Mouse (Mus musculus): ENCODE results near the gene Entpd2. TPM values are rescaled to one million over a fixed set of nuclear protein-coding genes. Genes with fewer than 3 reads are reported as not detected.

Gene Entpd2
- polyA plus RNA-seq, 2 experiments = 2.6 to 3.3 TPM

DNA sequence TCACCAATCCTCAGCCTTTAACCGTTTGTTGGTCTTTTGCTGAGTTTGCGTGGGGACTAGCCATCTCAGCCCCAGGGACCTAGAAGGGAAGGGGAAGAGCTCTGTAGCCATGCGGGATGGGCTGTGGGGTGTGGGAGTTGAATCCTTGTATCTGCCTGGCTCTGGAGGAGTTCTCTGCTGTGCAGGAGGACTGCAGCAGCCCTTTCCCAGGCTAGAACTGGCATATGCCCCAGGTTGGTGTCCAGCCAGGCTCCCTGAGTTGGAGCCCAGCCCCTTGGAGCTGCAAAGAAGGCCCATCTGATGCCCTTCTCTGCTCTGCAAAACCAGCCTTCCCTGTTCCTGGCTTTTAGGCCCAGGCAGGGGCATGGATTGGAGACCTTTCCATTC is 916 bp downstream of the Entpd2 start:
- Histone ChIP-seq H3K4me3 (replicated peaks; ENCODE audit: low read length) (no peak overlapping the region), H3K27me3 (ENCODE audit: control insufficient read depth, insufficient read depth, low read length) (peaks cover 61% of the 10 kb centered on the region), H3K4me2 (replicated peaks; ENCODE audit: low read depth, low read length, severe bottlenecking) (peak overlapping the region; percentile 46; the same call in 1 of the 2 replicates), H3K9me3 (ENCODE audit: control insufficient read depth, low read length) (no peaks in the 10 kb centered on the region), H3K36me3 (ENCODE audit: control insufficient read depth, insufficient read depth, low read length) (no peaks in the 10 kb centered on the region), H3K4me1 (ENCODE audit: control insufficient read depth, insufficient read depth, low read length) (0 out of 2 replicates have a peak, but pooled peaks cover 7% of the 10 kb centered on the region), H3K9ac (ENCODE audit: low read depth, low read length, severe bottlenecking) (no peak overlapping the region), H3K27ac (replicated peaks; ENCODE audit: low read depth, low read length) (no peak overlapping the region)
- TF ChIP-seq POLR2A (IDR thresholded peaks at IDR 0.05; ENCODE audit: borderline replicate concordance, extremely low read depth, insufficient read depth, insufficient read length) = no peak
- 35% methylated on average over 3 of the region's 3 CpGs for WGBS
- ATAC-seq (ENCODE audit: low FRiP score, low read depth) (no peak), DNase-seq (ENCODE audit: low spot score) (no peak)

DNA sequence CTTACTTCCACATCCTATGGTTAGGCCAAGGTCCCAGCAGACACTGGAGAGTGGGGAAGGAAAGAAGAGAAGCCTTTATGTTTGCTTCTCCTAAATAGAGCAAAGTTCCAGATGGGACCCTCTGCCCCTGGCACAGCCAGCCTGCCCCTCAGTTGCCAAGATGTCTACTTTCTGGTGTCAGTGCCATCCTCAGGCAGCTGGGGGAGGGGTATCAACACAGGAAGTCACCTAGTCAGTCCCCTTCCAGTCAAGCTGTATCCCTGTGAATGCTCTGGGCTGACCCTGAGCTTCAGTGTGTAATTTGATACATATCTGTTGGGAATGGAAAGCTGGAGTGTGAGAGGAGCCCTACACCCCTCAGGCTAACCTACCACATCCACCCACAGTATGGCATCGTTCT is 1.3 kb downstream of the Entpd2 start:
- WGBS = 33% methylated on average over 1 of the region's 1 CpGs

DNA sequence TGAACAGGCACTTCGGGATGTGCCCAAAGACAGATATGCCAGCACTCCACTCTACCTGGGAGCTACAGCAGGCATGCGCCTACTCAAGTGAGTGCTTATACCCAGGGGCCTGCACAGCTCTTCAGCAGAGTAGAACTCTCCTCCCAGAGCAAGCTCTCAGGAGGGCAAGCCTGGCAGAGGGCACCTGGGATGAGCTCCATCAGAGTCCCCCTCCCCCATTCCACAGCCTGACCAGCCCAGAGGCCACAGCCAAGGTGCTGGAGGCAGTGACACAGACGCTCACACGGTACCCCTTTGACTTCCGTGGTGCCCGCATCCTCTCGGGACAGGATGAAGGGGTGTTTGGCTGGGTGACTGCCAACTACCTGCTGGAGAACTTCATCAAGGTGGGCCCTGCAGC is 2.4 kb downstream of the Entpd2 start:
- Histone ChIP-seq H3K9ac (ENCODE audit: low read depth, low read length, severe bottlenecking) (no peak overlapping the region), H3K4me1 (ENCODE audit: control insufficient read depth, insufficient read depth, low read length) (0 out of 2 replicates have a peak, but pooled peaks cover 7% of the 10 kb centered on the region), H3K4me3 (replicated peaks; ENCODE audit: low read length) (no peak overlapping the region), H3K4me2 (replicated peaks; ENCODE audit: low read depth, low read length, severe bottlenecking) (no peak overlapping the region), H3K27me3 (ENCODE audit: control insufficient read depth, insufficient read depth, low read length) (peaks cover 74% of the 10 kb centered on the region), H3K36me3 (ENCODE audit: control insufficient read depth, insufficient read depth, low read length) (no peaks in the 10 kb centered on the region), H3K27ac (replicated peaks; ENCODE audit: low read depth, low read length) (no peak overlapping the region), H3K9me3 (ENCODE audit: control insufficient read depth, low read length) (no peaks in the 10 kb centered on the region)
- WGBS = 89% methylated on average over 7 of the region's 7 CpGs
- no peak for DNase-seq (ENCODE audit: low spot score)
- ATAC-seq (ENCODE audit: low FRiP score, low read depth) = no peak
- no peak for TF ChIP-seq POLR2A (IDR thresholded peaks at IDR 0.05; ENCODE audit: borderline replicate concordance, extremely low read depth, insufficient read depth, insufficient read length)

More for the DNA sequence above, 1.3 kb downstream of the Entpd2 start:
- Histone ChIP-seq H3K4me2 (replicated peaks; ENCODE audit: low read depth, low read length, severe bottlenecking) (no peak overlapping the region), H3K4me1 (ENCODE audit: control insufficient read depth, insufficient read depth, low read length) (0 out of 2 replicates have a peak, but pooled peaks cover 7% of the 10 kb centered on the region), H3K36me3 (ENCODE audit: control insufficient read depth, insufficient read depth, low read length) (no peaks in the 10 kb centered on the region), H3K27ac (replicated peaks; ENCODE audit: low read depth, low read length) (no peak overlapping the region), H3K9me3 (ENCODE audit: control insufficient read depth, low read length) (no peaks in the 10 kb centered on the region), H3K9ac (ENCODE audit: low read depth, low read length, severe bottlenecking) (no peak overlapping the region), H3K4me3 (replicated peaks; ENCODE audit: low read length) (no peak overlapping the region), H3K27me3 (ENCODE audit: control insufficient read depth, insufficient read depth, low read length) (peaks cover 63% of the 10 kb centered on the region)
- no peak for TF ChIP-seq POLR2A (IDR thresholded peaks at IDR 0.05; ENCODE audit: borderline replicate concordance, extremely low read depth, insufficient read depth, insufficient read length)
- ATAC-seq (ENCODE audit: low FRiP score, low read depth) (no peak), DNase-seq (ENCODE audit: low spot score) (no peak)

DNA sequence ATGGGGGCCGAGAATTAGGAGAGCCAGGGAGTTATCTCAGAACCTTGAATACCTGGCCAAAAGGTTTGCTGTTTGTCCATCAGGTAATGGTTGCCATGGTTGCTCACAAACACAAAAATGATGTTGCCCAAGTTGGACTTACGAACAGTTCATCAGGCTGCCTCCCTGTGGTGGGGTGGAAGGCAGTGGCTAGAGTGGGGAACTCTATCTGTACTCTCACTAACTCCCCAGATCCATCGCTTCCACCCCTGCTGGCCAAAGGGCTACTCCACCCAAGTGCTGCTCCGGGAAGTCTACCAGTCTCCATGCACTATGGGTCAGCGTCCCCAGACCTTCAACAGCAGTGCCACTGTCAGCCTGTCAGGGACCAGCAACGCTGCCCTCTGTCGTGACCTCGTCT is 3.4 kb downstream of the Entpd2 start, which contains the start of gene Npdc1:
TSS of gene Npdc1 (plus strand) at position 301 of the 400 bp plus-strand sequence.
- Histone ChIP-seq H3K4me3 (replicated peaks; ENCODE audit: low read length) (no peak within 1 kb of the TSS), H3K36me3 (ENCODE audit: control insufficient read depth, insufficient read depth, low read length) (no peaks in the 10 kb centered on the region), H3K27me3 (ENCODE audit: control insufficient read depth, insufficient read depth, low read length) (peaks cover 83% of the 10 kb centered on the region), H3K9ac (ENCODE audit: low read depth, low read length, severe bottlenecking) (no peak within 1 kb of the TSS), H3K4me2 (replicated peaks; ENCODE audit: low read depth, low read length, severe bottlenecking) (no peak within 1 kb of the TSS), H3K27ac (replicated peaks; ENCODE audit: low read depth, low read length) (no peak within 1 kb of the TSS), H3K9me3 (ENCODE audit: control insufficient read depth, low read length) (no peaks in the 10 kb centered on the region), H3K4me1 (ENCODE audit: control insufficient read depth, insufficient read depth, low read length) (0 out of 2 replicates have a peak, but pooled peaks cover 7% of the 10 kb centered on the region)
- DNase-seq (ENCODE audit: low spot score) = no peak
- WGBS = 59% methylated on average over 8 of the region's 8 CpGs
- TF ChIP-seq POLR2A (IDR thresholded peaks at IDR 0.05; ENCODE audit: borderline replicate concordance, extremely low read depth, insufficient read depth, insufficient read length) = no peak
- no peak for ATAC-seq (ENCODE audit: low FRiP score, low read depth)

DNA sequence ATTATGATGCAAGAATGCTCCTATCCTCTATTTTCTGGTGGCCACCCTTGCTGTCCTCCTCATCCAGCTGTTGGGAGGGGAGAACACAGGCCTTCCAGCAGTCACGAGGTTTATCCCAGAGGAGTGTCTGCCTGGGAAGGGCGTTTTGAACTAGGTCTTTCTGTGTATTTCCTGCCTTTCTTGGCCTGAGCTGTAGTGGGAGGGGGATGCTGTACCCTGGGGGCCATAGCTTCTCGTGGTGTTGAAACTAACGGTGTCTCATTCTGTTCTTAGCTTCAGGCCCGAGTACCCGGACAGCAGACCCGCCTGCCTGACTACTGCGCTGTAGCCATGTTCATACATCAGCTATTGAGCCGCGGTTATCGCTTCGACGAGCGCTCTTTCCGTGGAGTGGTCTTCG is 4.6 kb downstream of the Entpd2 start:
- H3K4me2 ChIP-seq (replicated peaks; ENCODE audit: low read depth, low read length, severe bottlenecking) = no peak overlapping the region
- ATAC-seq (ENCODE audit: low FRiP score, low read depth) (no peak), DNase-seq (ENCODE audit: low spot score) (no peak)
- H3K36me3 ChIP-seq (ENCODE audit: control insufficient read depth, insufficient read depth, low read length) = no peaks in the 10 kb centered on the region
- no peak overlapping the region for H3K27ac ChIP-seq (replicated peaks; ENCODE audit: low read depth, low read length)
- H3K9me3 ChIP-seq (ENCODE audit: control insufficient read depth, low read length) = no peaks in the 10 kb centered on the region
- 26% methylated on average over 16 of the region's 16 CpGs for WGBS
- H3K4me1 ChIP-seq (ENCODE audit: control insufficient read depth, insufficient read depth, low read length) = no peaks in the 10 kb centered on the region
- H3K9ac ChIP-seq (ENCODE audit: low read depth, low read length, severe bottlenecking) = no peak overlapping the region
- peak overlapping the region; percentile 14; the same call in 1 of the 2 replicates for H3K4me3 ChIP-seq (replicated peaks; ENCODE audit: low read length)
- H3K27me3 ChIP-seq (ENCODE audit: control insufficient read depth, insufficient read depth, low read length) = peaks cover 83% of the 10 kb centered on the region
- no peak for TF ChIP-seq POLR2A (IDR thresholded peaks at IDR 0.05; ENCODE audit: borderline replicate concordance, extremely low read depth, insufficient read depth, insufficient read length)

DNA sequence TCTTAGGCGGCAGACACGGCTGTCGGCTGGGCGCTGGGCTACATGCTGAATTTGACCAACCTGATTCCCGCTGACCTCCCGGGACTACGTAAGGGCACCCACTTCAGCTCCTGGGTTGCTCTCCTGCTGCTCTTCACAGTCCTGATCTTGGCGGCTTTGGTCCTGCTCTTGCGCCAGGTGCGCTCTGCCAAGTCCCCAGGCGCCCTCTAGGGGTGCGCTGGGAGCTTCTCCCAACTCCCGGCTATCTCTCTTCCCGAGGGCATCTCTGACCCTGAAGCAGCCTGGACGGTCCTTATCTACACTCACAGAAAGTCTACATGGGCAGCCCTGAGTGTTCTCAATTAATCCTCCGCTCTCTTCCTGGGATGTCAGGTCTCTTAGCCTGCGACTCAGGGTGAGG is 5.1 kb downstream of the Entpd2 start:
- no peak overlapping the region for H3K4me2 ChIP-seq (replicated peaks; ENCODE audit: low read depth, low read length, severe bottlenecking)
- ATAC-seq (ENCODE audit: low FRiP score, low read depth) = no peak
- no peak for DNase-seq (ENCODE audit: low spot score)

More for the DNA sequence above, 5.1 kb downstream of the Entpd2 start:
- H3K9ac ChIP-seq (ENCODE audit: low read depth, low read length, severe bottlenecking) = no peak overlapping the region
- no peaks in the 10 kb centered on the region for H3K4me1 ChIP-seq (ENCODE audit: control insufficient read depth, insufficient read depth, low read length)
- no peaks in the 10 kb centered on the region for H3K9me3 ChIP-seq (ENCODE audit: control insufficient read depth, low read length)
- TF ChIP-seq POLR2A (IDR thresholded peaks at IDR 0.05; ENCODE audit: borderline replicate concordance, extremely low read depth, insufficient read depth, insufficient read length) = no peak
- H3K36me3 ChIP-seq (ENCODE audit: control insufficient read depth, insufficient read depth, low read length) = no peaks in the 10 kb centered on the region
- H3K27ac ChIP-seq (replicated peaks; ENCODE audit: low read depth, low read length) = no peak overlapping the region
- WGBS = 3% methylated on average over 17 of the region's 17 CpGs
- peaks cover 78% of the 10 kb centered on the region for H3K27me3 ChIP-seq (ENCODE audit: control insufficient read depth, insufficient read depth, low read length)
- peak overlapping the region; percentile 14 for H3K4me3 ChIP-seq (replicated peaks; ENCODE audit: low read length)

Data from limb, embryonic 14.5 days (tissue).